Comparison of ENCODE assay signal across 19 mouse cellular contexts in genomic region chr11:120060634-120061033, GRCm38 (mm10). TPM values are rescaled to one million over a fixed set of nuclear protein-coding genes. Genes with fewer than 3 reads are reported as not detected.
DNase-seq lines count a peak whose midpoint lies in the region; ATAC-seq and TF ChIP-seq lines count a peak whose summit lies in the region.
"Had no signal": no experiment of that assay in that cellular context is flagged by ENCODE, and none has a peak within 500 bp of the region (broad histone marks: within the 10 kb centered on the region; RNA-seq: fewer than 3 reads in every experiment).

No protein-coding gene starts in this region.

- peaks cover 32% of the 10 kb centered on the region for H3K36me3 ChIP-seq in forebrain, embryonic 10.5 days (replicated peaks)
- H3K36me3 ChIP-seq in forebrain, embryonic 16.5 days (ENCODE audit: control insufficient read depth, insufficient read depth) = no peaks in the 10 kb centered on the region
- H3K36me3 ChIP-seq in kidney, embryonic 15.5 days = peaks cover 26% of the 10 kb centered on the region

- no peaks in the 10 kb centered on the region for H3K27me3 ChIP-seq in cerebellum, adult 2 months (ENCODE audit: control insufficient read depth, insufficient read depth, low read length)
- H3K27me3 ChIP-seq in forebrain, embryonic 10.5 days (ENCODE audit: poor library complexity, severe bottlenecking) = no peaks in the 10 kb centered on the region
- H3K27me3 ChIP-seq in forebrain, embryonic 16.5 days (replicated peaks; ENCODE audit: control insufficient read depth, insufficient read depth, low read length) = no peaks in the 10 kb centered on the region
- no peaks in the 10 kb centered on the region for H3K27me3 ChIP-seq in kidney, embryonic 15.5 days
- H3K27me3 ChIP-seq: embryonic facial prominence, embryonic 12.5 days; forebrain, embryonic 12.5 days had no signal

- no peak for ATAC-seq in forebrain, embryonic 16.5 days
- ATAC-seq in kidney, embryonic 15.5 days (replicated peaks; ENCODE audit: low FRiP score) = no peak
- ATAC-seq: forebrain, embryonic 14.5 days; forebrain, postnatal 0 days had no signal

- no peak overlapping the region for H3K27ac ChIP-seq in cerebellum, adult 2 months (ENCODE audit: insufficient read depth, low read length)
- H3K27ac ChIP-seq in forebrain, embryonic 10.5 days = 0 out of 2 replicates have a peak overlapping the region, but pooled peaks have one; percentile 20
- no peak overlapping the region for H3K27ac ChIP-seq in forebrain, embryonic 16.5 days (ENCODE audit: low read length)
- peak overlapping the region; percentile 37 for H3K27ac ChIP-seq in kidney, embryonic 15.5 days
- H3K27ac ChIP-seq: embryonic facial prominence, embryonic 10.5 days; embryonic facial prominence, embryonic 12.5 days; forebrain, embryonic 12.5 days had no signal

- no peak for TF ChIP-seq POLR2A in cerebellum, adult 2 months (IDR thresholded peaks at IDR 0.05; ENCODE audit: borderline replicate concordance, insufficient read depth, low read length)

- TF ChIP-seq CTCF in cerebellum, adult 2 months (IDR thresholded peaks at IDR 0.05; ENCODE audit: borderline replicate concordance, insufficient read depth, low read depth, low read length) = no peak

- no peaks in the 10 kb centered on the region for H3K9me3 ChIP-seq in forebrain, embryonic 10.5 days
- H3K9me3 ChIP-seq in forebrain, embryonic 16.5 days (ENCODE audit: control insufficient read depth, low read length) = no peaks in the 10 kb centered on the region
- H3K9me3 ChIP-seq in kidney, embryonic 15.5 days (replicated peaks) = no peaks in the 10 kb centered on the region
- H3K9me3 ChIP-seq: embryonic facial prominence, embryonic 10.5 days; embryonic facial prominence, embryonic 12.5 days; forebrain, embryonic 12.5 days had no signal

- H3K4me2 ChIP-seq in forebrain, embryonic 16.5 days (ENCODE audit: low read length) = no peak overlapping the region
- no peak overlapping the region for H3K4me2 ChIP-seq in kidney, embryonic 15.5 days
- H3K4me2 ChIP-seq: embryonic facial prominence, embryonic 12.5 days; forebrain, embryonic 12.5 days had no signal

- peaks cover 38% of the 10 kb centered on the region for H3K4me1 ChIP-seq in cerebellum, adult 2 months (ENCODE audit: control insufficient read depth, insufficient read depth, low read length)
- H3K4me1 ChIP-seq in forebrain, embryonic 10.5 days = peaks cover 5% of the 10 kb centered on the region; the same call in 1 of the 2 replicates
- no peaks in the 10 kb centered on the region for H3K4me1 ChIP-seq in forebrain, embryonic 16.5 days (replicated peaks; ENCODE audit: control insufficient read depth, insufficient read depth, low read length)
- peaks cover 11% of the 10 kb centered on the region for H3K4me1 ChIP-seq in kidney, embryonic 15.5 days
- H3K4me1 ChIP-seq: embryonic facial prominence, embryonic 12.5 days; forebrain, embryonic 12.5 days had no signal

- no peak overlapping the region for H3K4me3 ChIP-seq in cerebellum, adult 2 months (replicated peaks; ENCODE audit: insufficient read depth, low read depth, low read length)
- H3K4me3 ChIP-seq in forebrain, embryonic 10.5 days = no peak overlapping the region
- no peak overlapping the region for H3K4me3 ChIP-seq in forebrain, embryonic 16.5 days (replicated peaks; ENCODE audit: low read length)
- no peak overlapping the region for H3K4me3 ChIP-seq in kidney, embryonic 15.5 days (replicated peaks)
- H3K4me3 ChIP-seq: embryonic facial prominence, embryonic 10.5 days; embryonic facial prominence, embryonic 12.5 days; forebrain, embryonic 12.5 days had no signal

- H3K9ac ChIP-seq in forebrain, embryonic 16.5 days (replicated peaks; ENCODE audit: low read depth, low read length) = no peak overlapping the region
- no peak overlapping the region for H3K9ac ChIP-seq in kidney, embryonic 15.5 days
- H3K9ac ChIP-seq: embryonic facial prominence, embryonic 12.5 days; forebrain, embryonic 12.5 days; forebrain, postnatal 0 days had no signal

- 21% methylated on average over 8 of the region's 8 CpGs for WGBS in cerebellum, adult 2 months
- WGBS in forebrain, embryonic 10.5 days = 88% methylated on average over 8 of the region's 8 CpGs
- 84% methylated on average over 8 of the region's 8 CpGs for WGBS in forebrain, embryonic 16.5 days
- WGBS in kidney, embryonic 15.5 days = 65% methylated on average over 8 of the region's 8 CpGs

- DNase-seq in cerebellum, postnatal 10 days = peak; percentile 69 to 72
- no peak for DNase-seq in cerebellum, adult 2 months
- no peak for DNase-seq in forebrain, embryonic 10.5 days (ENCODE audit: extremely low spot score, low spot score)
- DNase-seq in kidney, adult 18-20 months = no peak
- peak; percentile 76 for DNase-seq in A20 (ENCODE audit: low read depth, low spot score)
- no peak for DNase-seq in adrenal gland, postnatal 4 days (ENCODE audit: low spot score in 2 of 2)
- DNase-seq: adrenal gland, adult 2 months; adrenal gland, postnatal 10 days; adrenal gland, postnatal 25 days; cerebellum, adult 11-12 months; cerebellum, adult 9-10 months; forebrain, postnatal 0 days had no signal

RNA-seq across cellular contexts. Expression of gene Aatk, which starts 13.7 kb away (rescaled TPM):
- polyA plus RNA-seq in cerebellum, adult 2 months (2012; rRNA removed) = 296 and 298 TPM in 2 replicates
- polyA plus RNA-seq in forebrain, embryonic 10.5 days (2016; fragmentation: Nextera tagmentation; extraction: Ambion mirVana) = 1.5 and 1.8 TPM in 2 replicates
- polyA plus RNA-seq in forebrain, embryonic 16.5 days (2015; fragmentation: Nextera tagmentation; extraction: Ambion mirVana) = 21.6 and 28.1 TPM in 2 replicates
- polyA plus RNA-seq in kidney, embryonic 15.5 days (2015; fragmentation: Nextera tagmentation; extraction: Ambion mirVana) = 2.4 and 3.2 TPM in 2 replicates
- 10 to 100 TPM; 30.1 to 30.9 TPM for total RNA-seq in adrenal gland, postnatal 4 days (2021)
- polyA plus RNA-seq: C2C12 had no signal

RNA-seq across cellular contexts. Expression of gene Cep131, which starts 26.0 kb away (rescaled TPM):
- polyA plus RNA-seq in cerebellum, adult 2 months (2012; rRNA removed) = 32.3 and 33.0 TPM in 2 replicates
- polyA plus RNA-seq in forebrain, embryonic 10.5 days (2016; fragmentation: Nextera tagmentation; extraction: Ambion mirVana) = 41.4 and 42.5 TPM in 2 replicates
- polyA plus RNA-seq in forebrain, embryonic 16.5 days (2015; fragmentation: Nextera tagmentation; extraction: Ambion mirVana) = 32.9 and 33.8 TPM in 2 replicates
- 23.7 and 27.7 TPM in 2 replicates for polyA plus RNA-seq in kidney, embryonic 15.5 days (2015; fragmentation: Nextera tagmentation; extraction: Ambion mirVana)
- 100 to 1,000 TPM; 247 to 275 TPM for total RNA-seq in adrenal gland, postnatal 4 days (2021)

RNA-seq across cellular contexts. Expression of gene Tepsin, which starts 37.9 kb away (rescaled TPM):
- polyA plus RNA-seq in cerebellum, adult 2 months (2012; rRNA removed) = 43.5 and 44.7 TPM in 2 replicates
- polyA plus RNA-seq in forebrain, embryonic 10.5 days (2016; fragmentation: Nextera tagmentation; extraction: Ambion mirVana) = 17.7 and 20.6 TPM in 2 replicates
- 16.6 and 21.7 TPM in 2 replicates for polyA plus RNA-seq in forebrain, embryonic 16.5 days (2015; fragmentation: Nextera tagmentation; extraction: Ambion mirVana)
- 19.5 and 22.4 TPM in 2 replicates for polyA plus RNA-seq in kidney, embryonic 15.5 days (2015; fragmentation: Nextera tagmentation; extraction: Ambion mirVana)
- 10 to 100 TPM; 14.8 to 16.9 TPM for total RNA-seq in adrenal gland, postnatal 4 days (2021)

RNA-seq across cellular contexts. Expression of gene Ndufaf8, which starts 38.1 kb away (rescaled TPM):
- polyA plus RNA-seq in cerebellum, adult 2 months (2012; rRNA removed) = 43.5 and 50.7 TPM in 2 replicates
- 87.4 and 97.7 TPM in 2 replicates for polyA plus RNA-seq in forebrain, embryonic 10.5 days (2016; fragmentation: Nextera tagmentation; extraction: Ambion mirVana)
- polyA plus RNA-seq in forebrain, embryonic 16.5 days (2015; fragmentation: Nextera tagmentation; extraction: Ambion mirVana) = 49.4 and 53.3 TPM in 2 replicates
- 83.0 and 90.1 TPM in 2 replicates for polyA plus RNA-seq in kidney, embryonic 15.5 days (2015; fragmentation: Nextera tagmentation; extraction: Ambion mirVana)
- total RNA-seq in adrenal gland, postnatal 4 days (2021) = 10 to 100 TPM; 50.2 to 53.5 TPM

Comparison
In these comparisons a context has a peak if more than half of its experiments do, and no peak if none do; other contexts are left out.
1. DNase-seq: peak in cerebellum, postnatal 10 days (2 of 2) and A20 (single experiment); none in cerebellum, adult 2 months (0 of 2), forebrain, embryonic 10.5 days (single experiment), kidney, adult 18-20 months (single experiment) and adrenal gland, postnatal 4 days (0 of 2).
2. H3K27ac ChIP-seq: peak in forebrain, embryonic 10.5 days (single experiment) and kidney, embryonic 15.5 days (single experiment); none in cerebellum, adult 2 months (single experiment) and forebrain, embryonic 16.5 days (single experiment).
3. RNA of gene Aatk, which starts 13.7 kb away (polyA plus RNA-seq): 296 to 298 TPM in cerebellum, adult 2 months; 21.6 to 28.1 TPM in forebrain, embryonic 16.5 days, 2.4 to 3.2 TPM in kidney, embryonic 15.5 days and 1.5 to 1.8 TPM in forebrain, embryonic 10.5 days; every median in the first group is over 10 times any median in the second.